Mouse (Mus musculus) cerebellum, postnatal 14 days (tissue): ENCODE results near the gene Fstl4.
"Not testable (repeated sequence)": the region's sequence is repeated elsewhere in the genome, so short reads cannot be mapped to it uniquely, and the experiment has no call there.

Source experiments
- DNase-seq, 2 experiments: peaks; one replicate each; pipeline ENCODE4 v3.0.0; 2021; ENCODE audit warnings: mixed read lengths in 2 of 2

Fstl4 gene

DNA sequence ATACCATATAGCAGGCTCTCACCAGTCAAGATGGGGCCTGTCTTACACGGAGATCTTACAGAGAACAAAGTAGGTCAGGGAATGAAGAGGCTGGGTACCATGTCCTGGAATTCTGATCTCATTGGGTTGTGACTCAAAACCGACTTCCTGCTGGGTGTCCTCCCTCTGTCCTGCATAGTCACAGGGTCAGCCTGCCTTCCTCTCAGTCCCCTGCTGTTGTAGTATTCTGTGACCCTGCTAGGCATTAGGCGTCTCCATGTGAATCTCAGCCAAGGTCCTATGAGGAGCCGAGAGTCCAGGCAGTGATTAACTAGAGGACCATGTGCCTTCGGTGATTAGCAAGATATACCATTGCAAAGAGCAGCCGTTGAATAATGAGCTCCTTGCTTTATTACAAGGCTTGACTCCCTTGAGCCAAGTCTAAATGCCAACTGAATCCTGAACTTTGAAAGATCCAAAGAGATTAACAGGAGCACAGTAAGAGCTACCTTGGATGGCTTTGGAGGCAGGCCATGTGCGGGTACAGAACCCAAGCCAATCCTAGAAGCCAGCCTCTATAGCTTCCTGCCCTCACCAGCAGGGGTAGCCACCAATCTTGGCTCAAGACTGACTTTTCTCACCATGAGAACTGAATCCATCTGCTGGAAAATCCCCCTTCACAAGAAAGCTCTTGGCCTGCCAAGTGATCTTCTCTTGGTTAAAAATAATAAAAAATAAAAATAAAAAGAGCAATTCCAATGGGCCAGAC is 264.2 kb downstream of the Fstl4 start:
- DNase-seq, result peak; percentile 89 to 93

DNA sequence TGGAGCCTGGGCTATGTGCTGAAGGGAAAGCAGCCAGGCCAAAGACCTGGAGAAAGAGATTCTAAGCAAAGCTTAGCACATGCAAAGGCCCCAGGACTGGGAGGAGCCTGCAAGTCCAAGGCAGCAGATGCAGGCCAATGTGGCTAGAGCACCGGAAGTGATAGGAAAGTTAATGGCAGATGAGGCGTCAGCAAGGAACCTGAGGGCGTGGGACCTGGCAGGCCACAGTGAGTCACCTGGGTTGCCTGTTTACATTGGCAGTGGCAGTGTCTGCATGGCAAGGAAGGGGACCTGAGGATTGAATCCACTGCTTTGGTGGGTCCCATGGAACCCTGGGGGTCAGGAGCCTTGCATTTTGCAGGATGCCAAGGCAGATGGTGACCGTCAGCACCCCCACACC is 267.3 kb downstream of the Fstl4 start:
- no peak for DNase-seq

DNA sequence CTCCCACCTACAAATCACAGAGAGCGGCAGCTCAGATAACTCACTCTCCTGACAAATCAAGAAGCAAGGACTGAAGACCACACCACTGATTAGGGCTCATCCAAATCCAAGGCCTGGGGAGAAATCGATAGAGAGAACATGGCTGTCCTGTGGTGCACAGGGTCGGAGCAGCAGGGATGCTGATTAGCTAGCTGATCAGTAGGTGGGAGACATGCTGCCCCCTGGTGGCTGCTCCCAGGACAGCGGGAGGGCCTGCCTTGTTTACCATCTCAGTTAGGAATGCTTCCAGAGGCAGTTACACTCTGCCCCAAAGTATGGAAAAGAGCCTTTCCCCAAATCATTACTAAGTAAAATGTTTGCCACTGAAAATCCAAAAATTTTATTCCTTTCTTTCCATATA is 267.9 kb downstream of the Fstl4 start:
- DNase-seq, result peak; percentile 83 to 85

DNA sequence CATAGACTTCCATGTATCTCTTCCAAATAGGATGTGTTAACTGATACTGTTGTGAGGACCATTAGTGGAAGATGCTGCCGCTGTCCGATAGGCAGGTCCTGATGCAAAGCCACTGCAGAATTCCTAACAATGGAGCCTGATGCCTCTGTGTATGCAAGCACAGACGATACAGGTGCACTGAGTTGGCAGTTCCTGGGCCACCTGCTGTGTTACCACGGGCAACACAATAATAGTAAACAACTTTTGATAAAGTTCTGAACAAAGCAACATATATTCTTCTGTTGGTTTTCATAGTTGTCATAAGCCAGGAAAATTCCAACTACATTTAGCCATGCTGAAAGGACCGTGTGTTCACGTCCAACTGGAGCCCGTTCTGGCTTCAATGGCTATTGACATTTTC is 271.0 kb downstream of the Fstl4 start:
- peak in 1 of 2 experiments; percentile 51 for DNase-seq

DNA sequence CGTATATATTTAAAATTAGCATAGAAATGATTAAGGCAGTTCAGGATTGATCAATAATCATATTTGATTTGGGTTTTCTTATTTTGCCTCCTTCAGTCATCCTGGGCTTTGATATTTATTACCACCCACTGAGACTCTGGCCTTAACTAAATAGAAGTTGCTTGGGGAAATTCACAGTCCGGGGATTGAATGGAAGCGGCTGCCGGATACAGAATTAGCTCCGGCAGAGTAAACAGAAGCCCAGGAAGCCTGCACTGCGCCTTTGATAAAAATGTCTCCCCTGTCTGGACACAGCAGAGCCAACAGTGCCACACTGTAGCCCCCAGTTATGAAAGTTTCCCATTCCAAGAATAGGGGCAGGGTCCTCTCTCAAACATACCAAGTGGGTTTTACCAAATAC is 282.4 kb downstream of the Fstl4 start:
- DNase-seq, result no peak

DNA sequence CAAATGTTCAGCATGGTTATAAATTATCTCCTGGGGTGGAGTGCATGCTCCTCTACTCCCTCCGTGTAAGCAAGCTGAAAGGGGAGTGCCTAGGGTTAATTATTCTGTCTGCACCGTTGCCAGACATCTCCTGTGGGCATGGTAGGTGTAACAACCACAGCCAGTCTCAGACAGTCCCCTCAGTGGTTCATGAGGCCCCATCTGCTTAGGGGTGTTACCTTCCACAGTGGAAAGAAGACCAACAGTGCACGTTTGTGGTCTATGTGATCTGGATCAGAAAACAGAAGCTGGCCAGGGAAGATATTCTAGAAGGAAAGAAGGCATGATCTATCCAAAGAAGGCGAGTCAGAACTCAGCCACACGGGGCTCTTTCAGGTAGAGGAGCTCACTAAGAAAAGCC is 289.7 kb downstream of the Fstl4 start:
- DNase-seq, result no peak

DNA sequence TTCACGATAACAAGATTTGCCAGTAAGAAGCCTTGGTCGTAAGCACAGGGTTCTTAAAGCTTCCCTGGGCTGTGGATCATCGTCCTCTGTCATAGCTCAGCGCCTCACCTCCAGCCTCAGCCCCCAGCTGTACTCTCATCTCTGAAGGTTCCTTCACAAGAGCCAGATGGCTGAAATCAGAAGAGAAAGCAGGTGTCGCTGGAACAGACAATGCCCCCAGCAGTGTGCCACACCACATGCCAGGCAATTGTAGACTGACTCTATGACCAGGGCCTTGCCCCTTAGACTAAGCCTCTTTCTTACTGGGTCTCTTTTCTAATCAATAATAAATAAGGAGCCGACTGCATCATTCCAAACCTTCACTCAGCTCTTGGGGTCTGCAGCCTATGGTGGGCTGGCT is 291.5 kb downstream of the Fstl4 start:
- peak; percentile 65 to 74 for DNase-seq

DNA sequence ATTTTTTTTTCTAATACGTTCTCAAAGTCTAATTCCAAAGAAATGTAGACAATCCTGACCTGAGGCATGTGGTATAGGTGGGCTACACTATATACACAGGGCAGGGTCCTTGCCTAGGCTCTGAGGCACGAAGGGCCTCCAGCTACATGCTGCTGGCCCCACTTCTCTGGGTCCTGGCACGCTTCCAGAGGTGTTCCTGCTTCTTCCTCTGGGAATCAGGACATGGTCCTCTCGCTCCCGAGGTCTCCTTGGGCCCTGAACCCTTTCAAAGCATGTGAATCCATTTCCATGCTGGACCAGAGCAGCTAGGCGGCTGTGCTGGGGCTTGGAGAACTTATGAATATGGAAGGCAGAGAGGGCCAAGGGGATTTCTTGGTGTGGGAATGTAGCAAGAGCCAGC is 292.3 kb downstream of the Fstl4 start:
- peak; percentile 55 to 68 for DNase-seq

DNA sequence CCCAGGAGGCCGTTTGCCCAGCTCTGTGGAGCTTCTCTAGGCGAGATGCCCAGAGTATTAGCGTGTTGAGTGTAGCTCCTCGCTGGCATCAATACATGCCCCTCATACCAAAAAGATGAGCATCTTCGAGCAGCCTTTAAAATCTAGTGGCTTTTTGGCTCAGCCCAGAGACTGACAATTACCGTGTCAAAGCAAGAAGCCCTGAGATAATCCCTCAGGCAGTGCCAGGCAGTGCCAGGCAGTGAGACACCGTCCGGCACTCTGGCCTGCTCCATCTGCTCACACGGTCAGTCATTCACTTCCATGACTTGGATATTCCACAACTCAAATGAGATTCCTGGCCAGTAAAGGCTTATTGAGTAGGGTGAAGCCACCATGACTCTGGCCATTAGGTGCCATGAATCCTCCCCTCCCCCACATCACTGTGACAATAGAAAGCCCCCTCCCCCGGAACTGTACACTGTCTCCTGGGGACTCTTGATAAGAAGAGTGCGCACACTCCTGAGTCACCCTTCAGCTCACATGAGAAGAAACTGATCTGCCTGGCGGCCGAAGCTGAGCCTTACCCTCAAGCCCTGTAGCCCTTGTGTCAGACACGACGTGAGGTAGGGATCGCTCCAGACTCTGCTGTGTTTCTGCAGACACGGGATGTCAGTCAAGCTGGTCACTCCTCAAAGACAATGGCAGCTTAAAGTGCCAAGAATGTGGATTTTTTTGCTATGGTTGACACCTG is 293.6 kb downstream of the Fstl4 start:
- DNase-seq, result peak; percentile 75 to 84

DNA sequence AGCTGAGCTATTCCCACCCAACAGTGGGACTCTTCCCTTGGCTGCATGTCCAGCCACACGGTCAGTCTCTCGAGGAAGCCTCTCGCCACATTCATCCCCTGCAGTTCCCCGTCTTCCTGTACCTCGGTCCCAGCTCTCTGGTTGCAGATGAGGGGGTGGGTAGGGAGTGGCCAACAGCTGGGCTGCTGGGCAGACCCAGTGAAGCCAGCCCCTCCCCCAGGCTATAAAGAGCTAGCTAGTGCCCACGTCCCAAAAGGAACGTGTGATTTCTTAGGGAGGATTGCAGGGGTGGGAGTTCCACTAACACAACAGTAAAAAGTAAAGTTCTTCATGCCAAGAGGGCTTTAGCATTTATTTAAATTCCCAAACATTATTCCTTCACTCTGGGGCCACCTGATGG is 294.1 kb downstream of the Fstl4 start:
- no peak for DNase-seq

DNA sequence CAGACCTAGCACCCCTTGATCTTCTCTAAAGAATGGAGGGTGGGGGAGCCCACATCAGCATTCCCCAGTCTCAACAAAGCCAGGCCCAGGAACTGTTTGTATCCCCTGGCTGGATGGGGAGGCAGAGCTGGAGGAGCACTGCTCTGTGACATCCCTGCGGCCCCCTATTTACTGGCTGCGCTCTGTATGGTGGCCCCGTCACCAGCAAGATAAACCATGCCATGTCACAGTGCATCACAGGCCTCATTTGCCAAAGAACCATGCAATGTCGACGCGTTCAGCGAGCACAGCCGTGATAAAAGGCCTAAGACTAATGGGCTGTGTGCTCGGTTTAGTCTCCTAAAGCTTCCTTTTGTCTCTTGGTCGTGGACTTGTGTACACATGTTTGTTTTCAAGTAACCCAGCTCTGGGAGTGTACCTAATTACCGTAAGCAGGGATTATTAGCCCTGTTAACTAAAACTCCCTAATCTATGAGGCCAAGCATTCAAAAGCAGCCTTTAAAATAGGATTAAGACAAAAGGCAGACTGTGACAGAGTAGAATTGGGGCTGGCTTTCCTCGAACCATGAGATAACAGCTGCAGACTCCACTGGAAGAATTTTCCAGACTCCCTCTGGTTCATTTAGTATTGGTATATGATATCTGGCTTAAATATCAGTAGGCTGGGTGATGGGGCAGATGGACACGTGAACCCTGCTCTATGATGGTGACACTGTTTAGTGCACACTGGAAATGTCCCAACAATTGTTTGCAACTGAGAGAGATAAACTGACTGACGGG is 303.5 kb downstream of the Fstl4 start:
- DNase-seq, result no peak

DNA sequence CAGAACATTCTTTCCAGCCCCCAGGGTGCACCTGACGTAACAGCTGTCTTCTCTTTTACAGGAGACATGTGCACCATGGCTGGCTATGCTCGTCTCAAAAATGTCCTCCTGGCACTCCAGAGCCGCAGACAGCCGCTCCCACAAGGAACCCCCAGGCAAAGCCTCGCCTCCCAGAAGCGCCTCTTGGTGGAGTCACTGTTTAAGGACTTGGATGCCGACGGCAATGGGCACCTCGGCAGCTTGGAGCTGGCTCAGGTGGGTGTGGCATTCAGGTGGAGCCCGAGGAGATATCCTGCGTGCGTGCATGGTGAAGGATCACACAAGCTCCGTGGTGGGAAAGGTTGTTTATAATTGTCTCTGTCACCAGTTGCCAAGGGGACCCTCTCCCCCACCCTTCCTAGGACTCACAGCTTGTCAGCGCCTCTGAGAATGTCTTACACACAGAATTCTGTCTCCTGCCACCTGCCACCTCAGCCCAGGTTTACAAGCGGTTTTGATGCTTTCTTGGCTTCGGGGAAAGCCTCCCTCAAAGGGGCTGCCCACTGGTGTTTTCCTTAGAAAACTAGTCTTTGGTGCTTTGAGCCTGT is 304.1 kb downstream of the Fstl4 start:
- DNase-seq, result no peak

DNA sequence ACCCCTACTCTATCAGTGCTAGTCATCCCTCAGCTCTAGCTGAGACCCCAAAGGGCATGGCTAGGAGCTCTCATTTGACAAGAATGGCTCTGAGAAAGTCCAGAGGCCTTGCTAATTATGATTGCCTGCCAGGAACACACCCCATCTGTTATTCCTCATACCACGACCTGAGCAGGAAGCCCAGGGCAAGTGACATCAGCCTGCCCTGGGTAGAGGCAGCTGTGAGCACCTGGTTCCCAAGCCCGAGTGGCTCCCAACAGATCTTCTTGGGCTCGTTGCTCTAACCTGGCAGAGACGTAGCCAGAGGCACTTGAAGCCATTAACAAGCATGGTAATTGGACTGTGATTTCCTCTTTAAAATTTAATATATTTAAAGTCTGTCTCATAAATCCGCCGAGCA is 305.3 kb downstream of the Fstl4 start:
- DNase-seq, result no peak

DNA sequence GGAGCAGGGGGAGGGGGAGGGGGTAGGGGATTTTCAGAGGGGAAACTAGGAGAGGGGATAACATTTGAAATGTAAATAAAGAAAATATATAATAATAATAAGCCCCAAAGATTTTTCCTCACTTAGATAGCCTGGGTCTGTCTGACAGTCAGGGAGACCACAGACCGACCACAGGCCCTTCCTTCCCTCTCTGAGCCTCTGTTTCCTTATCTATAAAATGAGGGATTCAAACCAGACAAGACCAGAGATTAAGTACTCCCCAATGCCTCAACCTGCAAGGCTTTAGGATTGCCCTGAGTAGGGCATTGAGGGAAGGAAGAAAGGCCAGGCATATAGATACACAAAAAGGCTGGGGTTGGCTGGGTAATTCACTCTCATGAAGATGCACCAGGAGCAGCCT is 307.2 kb downstream of the Fstl4 start:
- DNase-seq, result no peak

DNA sequence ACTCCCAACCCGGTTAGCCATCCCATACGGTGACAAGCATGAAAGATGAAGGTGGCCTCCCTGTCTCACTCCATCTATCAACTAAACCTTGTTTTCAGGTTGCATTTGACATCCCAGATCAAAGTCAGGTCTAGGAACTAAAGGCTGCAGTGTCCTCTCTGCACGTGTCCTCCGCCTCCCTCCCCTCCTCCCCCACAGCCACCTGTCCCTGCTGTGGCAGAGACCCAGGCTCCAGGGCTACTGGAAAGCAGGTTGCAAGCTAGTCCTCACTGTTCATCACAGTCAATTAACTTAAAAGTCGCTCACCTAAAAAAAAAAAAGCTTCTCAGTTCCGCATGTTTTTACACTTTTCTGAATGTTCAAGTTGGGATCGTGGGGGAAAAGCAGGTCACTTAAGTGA is 313.2 kb downstream of the Fstl4 start:
- peak; percentile 59 to 76 for DNase-seq

DNA sequence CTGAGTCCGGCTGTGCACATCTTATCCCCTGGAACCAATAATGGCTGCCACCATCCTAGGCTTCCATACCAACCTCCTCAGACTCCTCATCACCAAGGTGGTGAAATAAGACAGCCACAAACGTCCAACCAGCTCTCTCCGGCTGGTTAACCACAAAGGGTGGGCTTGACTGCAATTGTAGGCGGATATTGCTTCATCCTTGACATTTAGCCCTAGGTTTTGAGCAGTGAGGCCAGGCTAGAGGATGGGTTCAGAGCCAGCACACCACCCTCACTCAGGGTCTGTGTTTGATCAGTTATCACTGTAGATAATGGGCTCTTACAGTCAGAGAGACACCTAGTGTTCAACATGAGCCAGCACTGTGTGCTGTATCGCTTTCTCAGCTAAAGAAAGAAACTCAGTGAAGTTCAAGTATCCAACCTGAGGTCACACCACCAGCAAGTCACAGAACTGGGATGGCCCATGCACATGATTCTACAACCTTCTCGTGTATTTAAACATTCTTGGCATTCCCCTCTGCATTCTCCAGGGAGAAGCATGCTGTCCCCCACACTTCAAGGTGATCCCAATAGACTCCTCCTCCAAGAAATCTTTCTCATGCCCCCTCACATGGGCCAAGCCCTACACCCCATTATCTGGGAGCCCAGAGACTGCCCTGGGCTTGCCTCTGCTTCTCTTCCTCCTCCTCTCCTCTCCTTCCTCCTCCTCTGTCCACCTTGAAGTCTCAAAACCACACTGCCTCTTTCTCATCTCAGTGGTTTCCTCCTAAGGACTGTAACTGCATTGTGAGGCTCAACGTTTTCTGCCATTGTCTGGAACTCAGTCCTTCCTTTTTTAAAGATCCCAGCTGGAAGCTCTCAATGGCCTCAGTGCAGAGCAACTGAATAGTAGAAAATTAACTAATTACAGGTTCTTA is 314.2 kb downstream of the Fstl4 start:
- peak in 1 of 2 experiments; percentile 33 for DNase-seq

DNA sequence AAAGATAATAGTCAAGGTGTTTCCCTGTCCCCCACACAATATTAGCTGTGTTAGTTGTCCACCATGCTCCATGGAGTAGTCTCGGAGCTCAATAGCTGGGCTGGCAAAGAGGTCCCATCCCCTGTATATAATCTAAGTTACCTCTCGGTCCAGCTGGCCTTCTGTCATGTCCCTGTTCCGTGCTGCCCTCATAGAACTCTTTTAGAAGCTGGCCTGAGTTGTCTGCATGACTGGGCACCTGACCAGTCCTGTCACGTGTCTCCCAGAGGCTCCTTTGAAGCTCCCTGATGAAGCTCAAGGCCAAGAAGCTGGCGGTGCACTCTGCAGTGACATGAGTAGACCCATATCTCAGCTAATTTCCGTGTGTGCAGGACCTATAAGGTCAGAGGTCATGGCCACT is 316.9 kb downstream of the Fstl4 start:
- no peak for DNase-seq

DNA sequence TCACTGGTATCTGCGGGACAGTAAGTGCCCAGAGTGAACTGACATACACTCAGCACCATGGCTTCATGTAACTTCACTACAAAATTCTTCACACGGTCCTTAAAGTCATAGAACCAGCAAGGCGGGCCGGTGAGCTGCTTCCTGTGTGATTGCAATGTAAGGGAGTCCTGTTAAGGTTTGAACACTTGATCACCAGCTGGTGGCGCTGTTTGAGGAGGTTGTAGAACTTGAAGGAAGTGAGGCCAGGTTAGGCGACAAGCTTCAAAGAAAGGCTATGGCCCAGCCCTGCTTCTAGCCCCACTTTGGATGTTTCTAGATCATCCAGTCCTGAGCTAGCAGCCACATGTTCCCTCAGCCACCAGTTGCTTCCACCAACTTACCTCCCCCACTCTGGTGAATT is 320.9 kb downstream of the Fstl4 start:
- DNase-seq, result peak; percentile 59 to 83

DNA sequence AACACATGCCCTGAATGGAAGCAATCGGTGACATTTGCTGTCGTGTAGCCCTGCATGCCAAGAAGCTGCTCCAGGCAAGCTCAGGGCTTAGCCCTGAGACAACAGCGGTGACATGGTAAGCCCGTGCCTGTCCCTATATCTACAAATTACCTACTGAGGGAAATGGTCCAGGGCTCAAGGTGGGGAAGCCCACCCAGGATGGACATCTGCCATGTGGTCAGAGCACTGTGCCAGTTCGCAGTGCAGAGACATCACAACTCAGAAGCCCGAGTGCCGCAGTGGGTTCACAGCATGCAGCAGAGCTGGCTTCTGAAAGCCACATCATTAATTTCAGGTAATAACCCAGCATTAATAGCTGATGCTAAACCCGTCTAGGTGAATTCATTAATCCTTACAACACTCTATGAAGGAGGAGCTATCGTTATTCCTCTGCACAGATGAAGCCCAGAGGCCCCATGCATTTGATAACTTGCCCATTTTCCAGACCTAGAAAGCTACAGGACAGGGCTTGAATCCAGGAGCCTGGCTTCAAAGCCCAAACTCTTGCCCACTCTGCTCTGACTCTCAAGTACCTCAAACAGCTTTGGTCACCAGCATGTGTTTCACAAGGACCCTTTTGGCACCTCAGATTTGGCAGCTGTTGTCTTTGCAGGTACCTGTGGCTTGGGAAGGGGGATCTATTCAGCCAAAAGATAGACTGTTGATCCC is 321.6 kb downstream of the Fstl4 start:
- peak; percentile 65 to 82 for DNase-seq

DNA sequence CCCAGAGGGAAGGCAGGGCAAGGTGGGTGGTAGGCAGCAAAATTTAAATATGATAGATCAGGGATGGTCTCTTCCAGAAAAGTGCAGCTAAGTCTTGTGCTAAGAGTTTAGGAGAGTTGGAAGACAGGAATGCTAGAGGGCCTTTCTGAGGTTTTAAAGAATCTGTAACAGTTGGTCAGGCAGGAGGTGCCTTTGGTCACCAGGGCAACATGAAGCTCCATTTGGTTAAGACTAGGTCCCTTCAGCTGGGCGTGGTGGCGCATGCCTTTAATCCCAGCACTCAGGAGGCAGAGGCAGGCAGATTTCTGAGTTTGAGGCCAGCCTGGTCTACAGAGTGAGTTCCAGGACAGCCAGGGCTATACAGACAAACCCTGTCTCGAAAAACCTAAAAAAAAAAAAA is 323.5 kb downstream of the Fstl4 start:
- DNase-seq, result not testable (repeated sequence)

DNA sequence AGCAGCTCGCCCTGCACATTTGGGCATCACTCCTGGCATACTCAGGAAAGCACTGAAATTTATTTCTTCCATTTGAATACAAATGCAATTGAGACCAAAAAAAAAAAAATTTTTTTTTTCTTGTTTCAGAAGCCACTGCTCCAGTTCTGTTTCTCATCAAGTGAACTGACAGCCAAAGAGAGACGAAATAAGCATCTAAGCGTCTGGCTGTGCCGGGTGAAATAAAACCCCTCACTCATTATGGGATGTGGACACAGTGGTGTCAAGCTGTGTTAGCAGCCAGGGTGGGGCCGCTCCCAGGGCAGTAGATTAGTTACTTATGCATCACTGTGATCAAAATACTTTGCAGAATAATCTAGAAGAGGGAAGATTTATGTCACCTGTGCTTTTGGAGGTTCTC is 327.2 kb downstream of the Fstl4 start:
- no peak for DNase-seq

DNA sequence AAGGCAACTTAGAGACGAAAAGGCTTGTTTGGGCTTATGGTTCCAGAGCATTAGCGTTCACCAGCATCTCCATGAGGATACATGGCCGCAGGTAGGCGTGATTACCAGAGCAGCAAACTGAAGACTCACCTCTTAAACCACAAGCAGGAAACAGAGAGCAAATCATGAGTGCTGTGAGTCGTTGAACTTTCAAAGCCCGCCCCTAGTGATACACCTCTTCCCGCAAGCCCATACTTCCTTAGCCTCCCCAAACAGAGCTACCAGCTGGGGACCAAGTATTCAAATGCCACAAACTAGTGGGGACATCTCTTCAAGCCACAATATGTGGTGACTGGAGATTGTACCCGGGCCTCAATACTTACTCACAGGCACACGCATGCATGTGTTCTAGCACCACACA is 332.4 kb downstream of the Fstl4 start:
- DNase-seq, result no peak
